Mouse (Mus musculus) heart, embryonic 11.5 days (tissue): ENCODE measurements around the gene Dmpk. TPM values are rescaled to one million over a fixed set of nuclear protein-coding genes. Genes with fewer than 3 reads are reported as not detected.
A peak's percentile ranks its signal among the peaks of the same experiment; 100 is the strongest.

Experiments
- ATAC-seq: fragments of 200-750 bp; cut with Nextera tagmentation; replicated peaks from 2 replicates; pipeline ENCODE4 v1.8.0; 2017; ENCODE audit warnings: moderate library complexity; ENCODE audit not compliant: insufficient number of reproducible peaks, low FRiP score, low TSS enrichment
- H3K27ac ChIP-seq: fragments of 300-500 bp; sonication (generic); 2 replicates; pipeline ENCODE4 v1.5.1; 2014; ENCODE audit warnings: mild to moderate bottlenecking, low read depth, low read length
- H3K27me3 ChIP-seq: fragments of 300-500 bp; sonication (generic); 2 replicates; pipeline ENCODE4 v1.6.1; 2014; ENCODE audit warnings: mild to moderate bottlenecking, low read length, mixed read lengths; ENCODE audit not compliant: control insufficient read depth, insufficient read depth
- H3K36me3 ChIP-seq: fragments of 300-500 bp; sonication (generic); 2 replicates; pipeline ENCODE4 v1.6.1; 2014; ENCODE audit warnings: mild to moderate bottlenecking, low read length, moderate library complexity, mixed read lengths; ENCODE audit not compliant: control insufficient read depth, insufficient read depth
- H3K4me1 ChIP-seq: fragments of 300-500 bp; sonication (generic); 2 replicates; pipeline ENCODE4 v1.6.1; 2014; ENCODE audit warnings: low read length; ENCODE audit not compliant: control insufficient read depth, insufficient read depth
- H3K4me2 ChIP-seq: fragments of 300-500 bp; sonication (generic); 2 replicates; pipeline ENCODE4 v1.6.1; 2014; ENCODE audit warnings: mild to moderate bottlenecking, moderate library complexity
- H3K4me3 ChIP-seq: fragments of 300-500 bp; sonication (generic); 2 replicates; pipeline ENCODE4 v1.5.1; 2014; ENCODE audit warnings: low read depth, low read length
- H3K9ac ChIP-seq: fragments of 300-500 bp; sonication (generic); 2 replicates; pipeline ENCODE4 v1.6.1; 2014; ENCODE audit warnings: mild to moderate bottlenecking, low read depth, low read length, moderate library complexity
- H3K9me3 ChIP-seq: fragments of 300-500 bp; sonication (generic); replicated peaks from 2 replicates; pipeline ENCODE4 v1.6.1; 2016; ENCODE audit warnings: low read length; ENCODE audit not compliant: control insufficient read depth
- WGBS: fragments of 180-500 bp; shearing (Covaris S2); extraction: QIAGEN DNeasy Blood & Tissue Kit; methylation state at CpG from one replicate; pipeline ENCODE4 v1.1.7; 2014; ENCODE audit not compliant: insufficient replicate concordance; 5-methylcytosine and 5-hydroxymethylcytosine counted together
- polyA plus RNA-seq: library from polyadenylated mRNA; unstranded; fragments of >200 nt; fragmentation: Nextera tagmentation; extraction: Ambion mirVana; gene quantifications from 2 replicates; pipeline ENCODE4 v1.2.1, GENCODE M21; 2014

Dmpk gene
- polyA plus RNA-seq, 1 experiment from 2014 or later, result 17.0 TPM

GRCm38 (mm10) chr7:19086042-19086441 is 2.4 kb downstream of the Dmpk start:
- peak; percentile 45; the same call in 1 of the 2 replicates for ATAC-seq
- Histone ChIP-seq H3K4me2 (peak overlapping the region; percentile 50), H3K36me3 (peaks cover 22% of the 10 kb centered on the region), H3K27ac (no peak overlapping the region), H3K9me3 (no peaks in the 10 kb centered on the region), H3K9ac (no peak overlapping the region), H3K4me3 (peak overlapping the region; percentile 15; the same call in 1 of the 2 replicates), H3K4me1 (peaks cover 53% of the 10 kb centered on the region), H3K27me3 (peaks cover 2% of the 10 kb centered on the region; the same call in 1 of the 2 replicates)
- WGBS, result 8% methylated on average over 14 of the region's 14 CpGs

- Histone ChIP-seq H3K36me3 (peaks cover 16% of the 10 kb centered on the region), H3K9me3 (no peaks in the 10 kb centered on the region), H3K9ac (no peak overlapping the region), H3K4me3 (no peak overlapping the region), H3K27ac (no peak overlapping the region), H3K4me2 (no peak overlapping the region), H3K27me3 (peaks cover 6% of the 10 kb centered on the region; the same call in 1 of the 2 replicates), H3K4me1 (peaks cover 53% of the 10 kb centered on the region)
- ATAC-seq, result no peak
- 67% methylated on average over 18 of the region's 18 CpGs for WGBS
Measured at GRCm38 (mm10) chr7:19086760-19087159, 3.1 kb downstream of the Dmpk start.

DNA sequence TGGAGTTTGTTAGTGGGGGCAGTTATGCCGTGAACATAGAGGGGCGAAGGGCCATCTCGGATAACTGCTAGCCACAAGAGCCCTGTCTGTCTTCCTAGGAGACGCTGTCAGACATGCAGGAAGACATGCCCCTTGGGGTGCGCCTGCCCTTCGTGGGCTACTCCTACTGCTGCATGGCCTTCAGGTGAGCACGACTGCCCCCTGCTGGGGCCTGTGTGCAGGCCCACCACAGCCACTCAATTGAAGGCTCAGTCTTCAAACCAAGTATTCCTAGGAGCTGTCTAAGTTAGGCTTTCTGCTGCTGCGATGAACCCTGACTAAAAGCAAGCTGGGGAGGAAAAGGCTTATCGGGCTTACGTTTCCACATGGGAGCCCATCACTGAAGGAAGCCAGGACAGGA is 5.2 kb downstream of the Dmpk start:
- 34% methylated on average over 10 of the region's 10 CpGs for WGBS
- H3K36me3 ChIP-seq, result peaks cover 8% of the 10 kb centered on the region; the same call in 1 of the 2 replicates

GRCm38 (mm10) chr7:19091913-19092312 is 8.3 kb downstream of the Dmpk start:
- Histone ChIP-seq H3K4me3 (no peak overlapping the region), H3K36me3 (peaks cover 8% of the 10 kb centered on the region; the same call in 1 of the 2 replicates), H3K27ac (no peak overlapping the region), H3K4me1 (peaks cover 28% of the 10 kb centered on the region), H3K9ac (peak overlapping the region; percentile 68), H3K4me2 (peak overlapping the region; percentile 96), H3K9me3 (no peaks in the 10 kb centered on the region), H3K27me3 (peaks cover 6% of the 10 kb centered on the region; the same call in 1 of the 2 replicates)
- ATAC-seq, result no peak
- 32% methylated on average over 17 of the region's 17 CpGs for WGBS

More for the DNA sequence above, 5.2 kb downstream of the Dmpk start:
- no peaks in the 10 kb centered on the region for H3K9me3 ChIP-seq
- no peak overlapping the region for H3K9ac ChIP-seq
- H3K4me1 ChIP-seq, result peaks cover 48% of the 10 kb centered on the region
- no peak overlapping the region for H3K27ac ChIP-seq
- ATAC-seq, result no peak
- H3K27me3 ChIP-seq, result peaks cover 6% of the 10 kb centered on the region; the same call in 1 of the 2 replicates
- H3K4me2 ChIP-seq, result no peak overlapping the region
- H3K4me3 ChIP-seq, result no peak overlapping the region

- H3K36me3 ChIP-seq, result peaks cover 11% of the 10 kb centered on the region; the same call in 1 of the 2 replicates
- peaks cover 34% of the 10 kb centered on the region for H3K4me1 ChIP-seq
- peaks cover 6% of the 10 kb centered on the region; the same call in 1 of the 2 replicates for H3K27me3 ChIP-seq
- peak overlapping the region; percentile 78 for H3K4me3 ChIP-seq
- peak overlapping the region; percentile 68 for H3K9ac ChIP-seq
- no peaks in the 10 kb centered on the region for H3K9me3 ChIP-seq
- H3K27ac ChIP-seq, result peak overlapping the region; percentile 93
- 4% methylated on average over 38 of the region's 38 CpGs for WGBS
- ATAC-seq, result peak; percentile 35
- H3K4me2 ChIP-seq, result peak overlapping the region; percentile 96
Measured at GRCm38 (mm10) chr7:19092381-19093173, 8.9 kb downstream of the Dmpk start.

DNA sequence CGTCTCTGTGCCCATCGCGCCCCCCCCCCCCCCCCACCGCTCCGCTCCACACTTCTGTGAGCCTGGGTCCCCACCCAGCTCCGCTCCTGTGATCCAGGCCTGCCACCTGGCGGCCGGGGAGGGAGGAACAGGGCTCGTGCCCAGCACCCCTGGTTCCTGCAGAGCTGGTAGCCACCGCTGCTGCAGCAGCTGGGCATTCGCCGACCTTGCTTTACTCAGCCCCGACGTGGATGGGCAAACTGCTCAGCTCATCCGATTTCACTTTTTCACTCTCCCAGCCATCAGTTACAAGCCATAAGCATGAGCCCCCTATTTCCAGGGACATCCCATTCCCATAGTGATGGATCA is 9.5 kb downstream of the Dmpk start:
- H3K27ac ChIP-seq, result peak overlapping the region; percentile 93
- H3K4me1 ChIP-seq, result peaks cover 37% of the 10 kb centered on the region
- H3K27me3 ChIP-seq, result peaks cover 6% of the 10 kb centered on the region; the same call in 1 of the 2 replicates
- peaks cover 8% of the 10 kb centered on the region; the same call in 1 of the 2 replicates for H3K36me3 ChIP-seq
- H3K9me3 ChIP-seq, result no peaks in the 10 kb centered on the region
- under 1% methylated on average over 10 of the region's 15 CpGs for WGBS
- ATAC-seq, result 0 out of 2 replicates have a peak, but pooled peaks have one; percentile 44
- H3K4me3 ChIP-seq, result peak overlapping the region; percentile 78
- peak overlapping the region; percentile 96 for H3K4me2 ChIP-seq
- H3K9ac ChIP-seq, result peak overlapping the region; percentile 68

- peak; percentile 71 for ATAC-seq
- Histone ChIP-seq H3K9me3 (no peaks in the 10 kb centered on the region), H3K27me3 (peaks cover 6% of the 10 kb centered on the region; the same call in 1 of the 2 replicates), H3K4me2 (peak overlapping the region; percentile 96), H3K4me3 (peak overlapping the region; percentile 78), H3K27ac (peak overlapping the region; percentile 98), H3K4me1 (peaks cover 37% of the 10 kb centered on the region), H3K9ac (peak overlapping the region; percentile 92), H3K36me3 (0 out of 2 replicates have a peak, but pooled peaks cover 8% of the 10 kb centered on the region)
- WGBS, result under 1% methylated on average over 45 of the region's 45 CpGs
Measured at GRCm38 (mm10) chr7:19093537-19094385, 10.1 kb downstream of the Dmpk start.

GRCm38 (mm10) chr7:19094471-19094825 is 10.8 kb downstream of the Dmpk start, which contains the start of gene Six5:
Gene Six5 (plus strand): TSS chr7:19094594.
- ATAC-seq, result peak; percentile 7; the same call in 1 of the 2 replicates
- H3K4me3 ChIP-seq, result peak within 1 kb of the TSS; percentile 78
- WGBS, result under 1% methylated on average over 27 of the region's 36 CpGs
- peaks cover 6% of the 10 kb centered on the region; the same call in 1 of the 2 replicates for H3K27me3 ChIP-seq
- no peaks in the 10 kb centered on the region for H3K9me3 ChIP-seq
- H3K9ac ChIP-seq, result peak within 1 kb of the TSS; percentile 92
- H3K27ac ChIP-seq, result peak within 1 kb of the TSS; percentile 98
- 0 out of 2 replicates have a peak, but pooled peaks cover 8% of the 10 kb centered on the region for H3K36me3 ChIP-seq
- H3K4me2 ChIP-seq, result peak within 1 kb of the TSS; percentile 96
- H3K4me1 ChIP-seq, result peaks cover 37% of the 10 kb centered on the region
